Mouse (Mus musculus) olfactory bulb, adult 2 months (tissue): ENCODE data around the gene 1810010D01Rik.

ENCODE experiments used
- CTCF ChIP-seq: fragments of 200-500 bp; IDR thresholded peaks from 2 replicates; pipeline ENCODE4 v1.5.1; 2012; ENCODE audit warnings: low read depth, mild to moderate bottlenecking, low read length, moderate library complexity; ENCODE audit not compliant: insufficient read depth
- POLR2A ChIP-seq: fragments of 200-500 bp; IDR thresholded peaks from 2 replicates; pipeline ENCODE4 v1.6.1; 2012; ENCODE audit warnings: mild to moderate bottlenecking, low read depth, low read length, moderate library complexity; ENCODE audit not compliant: insufficient read depth

- TF ChIP-seq CTCF = no peak
- no peak for TF ChIP-seq POLR2A
Measured at GRCm38 (mm10) chr7:145221346-145221745, 13.4 kb upstream of the 1810010D01Rik start.
